Comparison of ENCODE assay signal across 15 mouse cellular contexts in the genomic region with DNA sequence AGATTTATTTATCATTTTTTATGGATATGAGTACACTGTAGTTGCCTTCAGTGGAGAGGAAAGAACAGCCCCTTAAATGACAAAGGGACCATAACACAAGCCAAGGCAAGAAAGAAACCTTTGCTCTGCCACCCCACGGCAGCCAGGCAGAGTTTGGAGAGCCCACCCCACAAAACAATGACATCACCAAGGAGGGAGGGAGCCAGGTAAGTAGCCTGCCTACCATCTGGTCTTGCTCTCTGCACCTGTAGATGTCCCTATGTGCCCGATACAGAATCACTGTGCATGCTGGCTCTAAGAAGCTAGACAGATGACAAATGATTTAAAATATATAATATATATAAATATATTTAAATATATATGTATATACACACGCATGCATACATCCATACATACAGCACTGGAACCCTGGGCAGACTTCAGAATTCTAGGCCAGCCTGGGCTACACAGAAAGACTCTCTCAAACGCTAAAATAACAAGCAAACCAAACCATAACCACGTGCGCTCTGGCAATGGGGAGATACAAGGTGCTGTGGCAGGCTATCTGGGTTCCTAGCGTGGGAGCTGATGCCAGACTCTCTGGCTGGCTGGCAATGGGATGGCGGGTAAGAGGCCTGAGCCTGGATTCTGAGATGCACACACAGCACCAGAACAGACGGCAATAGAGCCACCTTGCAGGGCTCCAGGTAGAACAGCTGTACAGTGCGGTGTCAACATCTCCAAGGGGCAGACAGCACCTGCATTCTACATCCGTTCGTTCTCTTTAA. TPM values are rescaled to one million over a fixed set of nuclear protein-coding genes. Genes with fewer than 3 reads are reported as not detected.
"Had no signal": no experiment of that assay in that cellular context is flagged by ENCODE, and none has a peak within 500 bp of the region (broad histone marks: within the 10 kb centered on the region; RNA-seq: fewer than 3 reads in every experiment).

No protein-coding gene starts in this region.

- H3K27ac ChIP-seq: kidney, postnatal 0 days; liver, embryonic 13.5 days; stomach, postnatal 0 days had no signal

- H3K4me3 ChIP-seq: liver, embryonic 13.5 days had no signal

- H3K4me1 ChIP-seq: liver, embryonic 13.5 days had no signal

- H3K27me3 ChIP-seq: liver, embryonic 13.5 days had no signal

- DNase-seq: kidney, postnatal 25 days; liver, embryonic 13.5 days; lung, adult 2 months; lung, postnatal 14 days; lung, postnatal 4 days; midbrain, embryonic 14.5 days; right cerebral cortex, postnatal 14 days; right cerebral cortex, postnatal 4 days; thymus, adult 2 months; thymus, postnatal 14 days; thymus, postnatal 4 days had no signal

RNA-seq across cellular contexts. Expression of a gene that starts 24.7 kb away (rescaled TPM):
- total RNA-seq: megakaryocyte progenitor cell, adult 5-6 weeks; megakaryocyte-erythroid progenitor cell, adult 5-6 weeks had no signal
